Mouse (Mus musculus): Measurements from ENCODE around the gene Hist1h2be. TPM values are rescaled to one million over a fixed set of nuclear protein-coding genes. Genes with fewer than 3 reads are reported as not detected.

The Hist1h2be gene
- polyA plus RNA-seq, 1 experiment from 2014 or later, result 1.5 TPM

Small RNA genes within 50 kb of the gene (microRNA-seq; reads per million reads assigned to microRNA genes)
- gene Gm44297 (ENCODE audit: borderline number of aligned reads), result not detected
- not detected for gene Gm44359 (ENCODE audit: borderline number of aligned reads)
- not detected for gene Gm44394 (ENCODE audit: borderline number of aligned reads)

Other genes starting within 250 kb of the Hist1h2be start
- 10.3 and 11.6 TPM in 2 replicates for gene Abt1, start 197.3 kb downstream of the Hist1h2be start, polyA plus RNA-seq (2014; fragmentation: Nextera tagmentation; extraction: Ambion mirVana)
- gene Btn1a1, start 155.2 kb downstream of the Hist1h2be start, polyA plus RNA-seq (2014; fragmentation: Nextera tagmentation; extraction: Ambion mirVana), result 0.18 TPM in 1 of 2 replicates, not detected in the other
- 0.40 and 0.51 TPM in 2 replicates for gene Btn2a2, start 132.3 kb downstream of the Hist1h2be start, polyA plus RNA-seq (2014; fragmentation: Nextera tagmentation; extraction: Ambion mirVana)
- gene Hist1h4h, start 90.1 kb downstream of the Hist1h2be start, polyA plus RNA-seq (2014; fragmentation: Nextera tagmentation; extraction: Ambion mirVana), result 5.1 and 5.6 TPM in 2 replicates
- gene Hist1h2af, start 87.2 kb downstream of the Hist1h2be start, polyA plus RNA-seq (2014; fragmentation: Nextera tagmentation; extraction: Ambion mirVana), result 5.2 and 7.0 TPM in 2 replicates
- 3.7 and 4.1 TPM in 2 replicates for gene Hist1h3g, start 85.7 kb downstream of the Hist1h2be start, polyA plus RNA-seq (2014; fragmentation: Nextera tagmentation; extraction: Ambion mirVana)
- 0.76 and 0.77 TPM in 2 replicates for gene Hist1h2bh, start 77.7 kb downstream of the Hist1h2be start, polyA plus RNA-seq (2014; fragmentation: Nextera tagmentation; extraction: Ambion mirVana)
- 0.71 and 1.0 TPM in 2 replicates for gene Hist1h3f, start 77.1 kb downstream of the Hist1h2be start, polyA plus RNA-seq (2014; fragmentation: Nextera tagmentation; extraction: Ambion mirVana)
- 0.84 and 0.88 TPM in 2 replicates for gene Hist1h4f, start 69.5 kb downstream of the Hist1h2be start, polyA plus RNA-seq (2014; fragmentation: Nextera tagmentation; extraction: Ambion mirVana)
- gene Hist1h1d, start 67.9 kb downstream of the Hist1h2be start, polyA plus RNA-seq (2014; fragmentation: Nextera tagmentation; extraction: Ambion mirVana), result 0.60 TPM in 2 replicates
- 4.4 and 6.1 TPM in 2 replicates for gene Hist1h3e, start 58.8 kb downstream of the Hist1h2be start, polyA plus RNA-seq (2014; fragmentation: Nextera tagmentation; extraction: Ambion mirVana)
- 93.4 and 108 TPM in 2 replicates for gene Hist1h2ae, start 49.9 kb downstream of the Hist1h2be start, polyA plus RNA-seq (2014; fragmentation: Nextera tagmentation; extraction: Ambion mirVana)
- 5.1 and 5.3 TPM in 2 replicates for gene Hist1h2bg, start 49.7 kb downstream of the Hist1h2be start, polyA plus RNA-seq (2014; fragmentation: Nextera tagmentation; extraction: Ambion mirVana)
- gene Hist1h2bf, start 46.9 kb downstream of the Hist1h2be start, polyA plus RNA-seq (2014; fragmentation: Nextera tagmentation; extraction: Ambion mirVana), result 3.6 and 4.1 TPM in 2 replicates
- 1.6 and 2.8 TPM in 2 replicates for gene Hist1h2ad, start 46.7 kb downstream of the Hist1h2be start, polyA plus RNA-seq (2014; fragmentation: Nextera tagmentation; extraction: Ambion mirVana)
- gene Hist1h3d, start 45.4 kb downstream of the Hist1h2be start, polyA plus RNA-seq (2014; fragmentation: Nextera tagmentation; extraction: Ambion mirVana), result 5.2 and 7.2 TPM in 2 replicates
- gene Hist1h4d, start 39.5 kb downstream of the Hist1h2be start, polyA plus RNA-seq (2014; fragmentation: Nextera tagmentation; extraction: Ambion mirVana), result 74.5 and 84.0 TPM in 2 replicates
- gene Hist1h1e, start 1.4 kb upstream of the Hist1h2be start, polyA plus RNA-seq (2014; fragmentation: Nextera tagmentation; extraction: Ambion mirVana), result 12.8 and 15.7 TPM in 2 replicates
- 1.2 and 1.3 TPM in 2 replicates for gene Hist1h2ac, start 62.8 kb upstream of the Hist1h2be start, polyA plus RNA-seq (2014; fragmentation: Nextera tagmentation; extraction: Ambion mirVana)
- gene Hist1h2bc, start 63.1 kb upstream of the Hist1h2be start, polyA plus RNA-seq (2014; fragmentation: Nextera tagmentation; extraction: Ambion mirVana), result 52.7 and 78.2 TPM in 2 replicates
- gene Hist1h1t, start 74.7 kb upstream of the Hist1h2be start, polyA plus RNA-seq (2014; fragmentation: Nextera tagmentation; extraction: Ambion mirVana), result 0.19 and 0.31 TPM in 2 replicates
- 5.7 and 5.8 TPM in 2 replicates for gene Hist1h4c, start 77.3 kb upstream of the Hist1h2be start, polyA plus RNA-seq (2014; fragmentation: Nextera tagmentation; extraction: Ambion mirVana)
- gene Hfe, start 89.7 kb upstream of the Hist1h2be start, polyA plus RNA-seq (2014; fragmentation: Nextera tagmentation; extraction: Ambion mirVana), result 9.6 and 10.3 TPM in 2 replicates
- gene Hist1h1c, start 117.7 kb upstream of the Hist1h2be start, polyA plus RNA-seq (2014; fragmentation: Nextera tagmentation; extraction: Ambion mirVana), result 36.1 and 37.8 TPM in 2 replicates
- gene Hist1h3c, start 124.5 kb upstream of the Hist1h2be start, polyA plus RNA-seq (2014; fragmentation: Nextera tagmentation; extraction: Ambion mirVana), result 5.1 and 7.5 TPM in 2 replicates
- gene Hist1h2bb, start 125.6 kb upstream of the Hist1h2be start, polyA plus RNA-seq (2014; fragmentation: Nextera tagmentation; extraction: Ambion mirVana), result 1.2 and 2.1 TPM in 2 replicates
- gene Hist1h2ab, start 130.0 kb upstream of the Hist1h2be start, polyA plus RNA-seq (2014; fragmentation: Nextera tagmentation; extraction: Ambion mirVana), result 30.2 and 32.6 TPM in 2 replicates
- gene Hist1h3b, start 131.1 kb upstream of the Hist1h2be start, polyA plus RNA-seq (2014; fragmentation: Nextera tagmentation; extraction: Ambion mirVana), result 6.6 and 11.5 TPM in 2 replicates
- 3.5 and 4.7 TPM in 2 replicates for gene Hist1h4b, start 135.9 kb upstream of the Hist1h2be start, polyA plus RNA-seq (2014; fragmentation: Nextera tagmentation; extraction: Ambion mirVana)
- 0.68 and 0.74 TPM in 2 replicates for gene Hist1h4a, start 140.1 kb upstream of the Hist1h2be start, polyA plus RNA-seq (2014; fragmentation: Nextera tagmentation; extraction: Ambion mirVana)
- 3.7 and 4.9 TPM in 2 replicates for gene Hist1h3a, start 141.3 kb upstream of the Hist1h2be start, polyA plus RNA-seq (2014; fragmentation: Nextera tagmentation; extraction: Ambion mirVana)
- 3.2 and 3.5 TPM in 2 replicates for gene Hist1h1a, start 142.5 kb upstream of the Hist1h2be start, polyA plus RNA-seq (2014; fragmentation: Nextera tagmentation; extraction: Ambion mirVana)
- gene Trim38, start 148.8 kb upstream of the Hist1h2be start, polyA plus RNA-seq (2014; fragmentation: Nextera tagmentation; extraction: Ambion mirVana), result 0.31 TPM in 1 of 2 replicates, not detected in the other
- gene Slc17a2, start 185.9 kb upstream of the Hist1h2be start, polyA plus RNA-seq (2014; fragmentation: Nextera tagmentation; extraction: Ambion mirVana), result not detected in 2 replicates
- gene Slc17a3, start 218.3 kb upstream of the Hist1h2be start, polyA plus RNA-seq (2014; fragmentation: Nextera tagmentation; extraction: Ambion mirVana), result 0.52 and 0.56 TPM in 2 replicates
- gene Slc17a1, start 246.6 kb upstream of the Hist1h2be start, polyA plus RNA-seq (2014; fragmentation: Nextera tagmentation; extraction: Ambion mirVana), result not detected in 2 replicates

All from embryonic facial prominence, embryonic 14.5 days (tissue).